Mouse (Mus musculus): ENCODE data around the gene Lcn9.

GRCm38 (mm10) chr2:25865412-25865811, 42.5 kb downstream of the Lcn9 start:
- TF ChIP-seq POLR2A (IDR thresholded peaks at IDR 0.05; ENCODE audit: borderline replicate concordance, insufficient read depth, low read length), result no peak
- peak; percentile 39; the same call in 1 of the 2 replicates for TF ChIP-seq CTCF (IDR thresholded peaks at IDR 0.05; ENCODE audit: borderline replicate concordance, insufficient read depth, low read depth, low read length)

All from cerebellum, adult 2 months (tissue).